Mouse (Mus musculus): ENCODE measurements around the gene Pappa2.

Gene Pappa2

GRCm38 (mm10) chr1:158980390-158980789 lies at the start of gene Pappa2:
Gene Pappa2 (minus strand): TSS chr1:158980490.
- DNase-seq (ENCODE audit: low spot score in 2 of 2) = no peak

GRCm38 (mm10) chr1:159029106-159029505 lies 48.8 kb upstream of the Pappa2 start:
- DNase-seq (ENCODE audit: low spot score in 2 of 2) = no peak

GRCm38 (mm10) chr1:159014940-159015660 lies 34.8 kb upstream of the Pappa2 start:
- no peak for DNase-seq (ENCODE audit: low spot score in 2 of 2)

- DNase-seq (ENCODE audit: low spot score in 2 of 2) = no peak
Observed at GRCm38 (mm10) chr1:158987042-158987441, 6.8 kb upstream of the Pappa2 start.

GRCm38 (mm10) chr1:158962340-158962739 lies 17.9 kb downstream of the Pappa2 start:
- DNase-seq (ENCODE audit: low spot score in 2 of 2) = no peak

GRCm38 (mm10) chr1:158960984-158961383 lies 19.3 kb downstream of the Pappa2 start:
- DNase-seq (ENCODE audit: low spot score in 2 of 2) = no peak

- DNase-seq (ENCODE audit: low spot score in 2 of 2) = no peak
Observed at GRCm38 (mm10) chr1:158960549-158960948, 19.7 kb downstream of the Pappa2 start.

- DNase-seq (ENCODE audit: low spot score in 2 of 2) = no peak
Observed at GRCm38 (mm10) chr1:158956361-158956760, 23.9 kb downstream of the Pappa2 start.

- DNase-seq (ENCODE audit: low spot score in 2 of 2) = no peak
Observed at GRCm38 (mm10) chr1:158954785-158955184, 25.5 kb downstream of the Pappa2 start.

- peak in 1 of 2 experiments; percentile 67 for DNase-seq (ENCODE audit: low spot score in 2 of 2)
Observed at GRCm38 (mm10) chr1:158953479-158954207, 26.6 kb downstream of the Pappa2 start.

GRCm38 (mm10) chr1:158949041-158949440 lies 31.2 kb downstream of the Pappa2 start:
- DNase-seq (ENCODE audit: low spot score in 2 of 2) = no peak

GRCm38 (mm10) chr1:158947981-158948735 lies 32.1 kb downstream of the Pappa2 start:
- DNase-seq (ENCODE audit: low spot score in 2 of 2) = no peak

GRCm38 (mm10) chr1:158944936-158945335 lies 35.4 kb downstream of the Pappa2 start:
- no peak for DNase-seq (ENCODE audit: low spot score in 2 of 2)

GRCm38 (mm10) chr1:158942864-158943263 lies 37.4 kb downstream of the Pappa2 start:
- DNase-seq (ENCODE audit: low spot score in 2 of 2) = no peak

GRCm38 (mm10) chr1:158940966-158941365 lies 39.3 kb downstream of the Pappa2 start:
- no peak for DNase-seq (ENCODE audit: low spot score in 2 of 2)

- no peak for DNase-seq (ENCODE audit: low spot score in 2 of 2)
Observed at GRCm38 (mm10) chr1:158934447-158934846, 45.8 kb downstream of the Pappa2 start.

GRCm38 (mm10) chr1:158931202-158931827 lies 49.0 kb downstream of the Pappa2 start:
- no peak for DNase-seq (ENCODE audit: low spot score in 2 of 2)

- DNase-seq (ENCODE audit: low spot score in 2 of 2) = no peak
Observed at GRCm38 (mm10) chr1:158929369-158929768, 50.9 kb downstream of the Pappa2 start.

GRCm38 (mm10) chr1:158920451-158920850 lies 59.8 kb downstream of the Pappa2 start:
- DNase-seq (ENCODE audit: low spot score in 2 of 2) = no peak

- no peak for DNase-seq (ENCODE audit: low spot score in 2 of 2)
Observed at GRCm38 (mm10) chr1:158918890-158919289, 61.4 kb downstream of the Pappa2 start.

GRCm38 (mm10) chr1:158917067-158917466 lies 63.2 kb downstream of the Pappa2 start:
- DNase-seq (ENCODE audit: low spot score in 2 of 2) = no peak

- DNase-seq (ENCODE audit: low spot score in 2 of 2) = no peak
Observed at GRCm38 (mm10) chr1:158915592-158915991, 64.7 kb downstream of the Pappa2 start.
